Mouse (Mus musculus) retina, adult 2 months (tissue): ENCODE measurements around the gene Xpo4.
A peak's percentile ranks its signal among the peaks of the same experiment; 100 is the strongest.

ENCODE experiments used
- DNase-seq: peaks from one replicate; pipeline ENCODE4 v3.0.0-alpha.2; 2012; ENCODE audit warnings: low read depth, low spot score

The Xpo4 gene

DNA sequence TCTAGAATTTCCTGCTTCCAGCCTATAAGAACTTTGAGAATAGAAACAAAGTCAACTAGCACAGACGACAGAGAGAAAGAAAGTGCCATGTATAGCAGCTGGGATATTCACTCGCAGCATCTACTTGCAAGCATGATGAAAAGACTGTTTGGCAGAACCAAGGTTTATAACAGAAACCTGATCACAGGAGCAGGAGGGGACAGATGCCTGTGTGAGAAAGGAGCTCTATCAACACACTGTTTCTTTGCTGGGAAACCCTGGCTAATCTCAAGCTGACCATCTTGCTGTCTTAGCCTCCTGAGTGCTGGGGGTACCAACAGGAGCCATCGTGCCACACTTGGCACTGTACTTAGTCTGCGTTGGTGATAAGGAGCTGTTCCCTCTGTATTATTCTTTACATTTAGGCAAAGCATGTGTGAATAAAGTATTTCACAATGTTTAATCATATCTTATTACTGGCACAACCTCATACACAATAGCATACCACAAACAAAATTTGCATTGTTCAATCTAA, 55.4 kb downstream of the Xpo4 start:
- no peak for DNase-seq

DNA sequence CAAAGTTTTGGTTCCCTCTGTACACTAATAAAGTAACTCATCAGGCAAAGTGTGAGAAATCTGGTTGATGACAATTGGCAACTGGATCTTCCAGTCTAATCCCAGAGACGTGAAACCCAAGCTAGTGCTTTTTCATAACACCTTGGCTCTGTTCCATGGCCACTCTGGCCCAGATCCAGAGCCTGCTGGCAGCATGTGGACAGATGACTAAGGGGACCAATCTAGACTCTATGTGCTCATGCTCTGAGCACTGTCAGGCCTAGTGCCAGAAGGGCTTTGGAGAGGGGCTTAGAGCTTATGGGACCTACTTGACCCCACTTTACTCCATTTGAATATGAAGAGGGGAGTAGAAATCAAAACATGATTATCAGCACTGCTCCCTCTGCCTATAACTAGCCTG, 57.7 kb downstream of the Xpo4 start:
- DNase-seq = peak; percentile 62

DNA sequence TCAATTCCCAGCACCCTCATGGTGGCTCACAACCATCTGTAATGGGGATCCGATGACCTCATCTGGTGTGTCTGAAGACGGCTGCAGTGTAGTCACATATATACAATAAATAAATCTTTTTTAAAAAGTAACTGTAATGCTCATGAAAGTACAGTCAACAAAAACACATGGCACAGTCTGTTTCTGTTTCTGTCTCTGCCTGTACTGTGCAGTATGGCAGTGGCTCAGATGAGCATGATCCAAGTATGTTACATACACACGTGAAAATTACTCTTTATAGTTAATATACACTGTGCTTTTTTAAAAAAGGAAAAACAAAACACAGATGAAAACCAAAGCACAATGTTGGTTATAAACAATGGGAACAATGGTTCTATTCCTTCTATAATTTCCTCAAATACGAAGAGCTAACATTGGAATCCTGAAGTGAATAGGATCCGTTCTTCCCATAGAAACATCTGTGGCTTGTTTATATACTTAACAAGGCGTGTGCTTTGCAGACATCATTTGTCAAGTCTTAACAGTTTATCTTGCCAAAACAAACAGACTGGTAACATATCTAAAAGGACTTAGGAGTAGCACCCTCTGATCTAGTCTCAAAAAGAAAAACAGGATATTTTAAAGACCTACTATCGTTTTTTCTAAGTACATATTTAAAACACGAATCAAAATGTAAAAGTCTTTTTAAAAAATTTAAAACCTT, 58.4 kb downstream of the Xpo4 start:
- no peak for DNase-seq

GRCm38 (mm10) chr14:57593279-57593678, 72.0 kb downstream of the Xpo4 start:
- no peak for DNase-seq

- no peak for DNase-seq
These were observed 73.4 kb downstream of the Xpo4 start for GRCm38 (mm10) chr14:57591830-57592229.

DNA sequence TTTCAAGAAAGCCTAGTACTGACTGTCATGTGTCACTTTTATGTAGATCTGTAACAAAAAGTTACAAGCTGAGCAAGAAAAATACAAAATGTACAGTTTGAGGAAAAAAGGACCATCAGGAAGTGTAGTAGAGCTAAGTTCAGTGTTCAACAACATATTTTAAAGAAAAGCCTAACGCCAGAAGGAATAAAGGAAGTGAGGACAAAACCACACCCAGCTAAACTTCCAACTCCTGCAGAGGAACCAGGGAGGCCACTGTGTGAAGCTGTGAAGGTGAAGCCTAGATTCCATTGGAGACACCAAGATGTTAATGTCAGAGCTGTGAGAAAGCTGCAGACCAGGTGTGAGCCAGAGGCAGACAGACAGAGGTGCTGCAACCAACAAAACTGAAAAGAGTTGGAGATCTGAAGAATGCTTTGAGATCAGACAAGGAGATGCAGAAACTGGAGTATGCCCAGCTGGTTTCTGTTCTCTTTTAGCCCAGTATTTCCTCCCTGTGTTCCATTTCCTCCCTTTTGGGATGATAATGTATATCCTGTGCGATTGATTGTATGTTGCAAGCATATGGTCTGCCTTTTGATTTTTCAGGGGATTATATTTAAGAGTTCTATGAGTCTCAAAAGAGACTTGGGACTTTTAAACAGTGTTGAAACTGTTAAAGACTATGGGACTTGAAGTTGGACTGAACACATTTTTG, 88.7 kb downstream of the Xpo4 start:
- no peak for DNase-seq

GRCm38 (mm10) chr14:57574792-57575587, 90.2 kb downstream of the Xpo4 start:
- DNase-seq = no peak

DNA sequence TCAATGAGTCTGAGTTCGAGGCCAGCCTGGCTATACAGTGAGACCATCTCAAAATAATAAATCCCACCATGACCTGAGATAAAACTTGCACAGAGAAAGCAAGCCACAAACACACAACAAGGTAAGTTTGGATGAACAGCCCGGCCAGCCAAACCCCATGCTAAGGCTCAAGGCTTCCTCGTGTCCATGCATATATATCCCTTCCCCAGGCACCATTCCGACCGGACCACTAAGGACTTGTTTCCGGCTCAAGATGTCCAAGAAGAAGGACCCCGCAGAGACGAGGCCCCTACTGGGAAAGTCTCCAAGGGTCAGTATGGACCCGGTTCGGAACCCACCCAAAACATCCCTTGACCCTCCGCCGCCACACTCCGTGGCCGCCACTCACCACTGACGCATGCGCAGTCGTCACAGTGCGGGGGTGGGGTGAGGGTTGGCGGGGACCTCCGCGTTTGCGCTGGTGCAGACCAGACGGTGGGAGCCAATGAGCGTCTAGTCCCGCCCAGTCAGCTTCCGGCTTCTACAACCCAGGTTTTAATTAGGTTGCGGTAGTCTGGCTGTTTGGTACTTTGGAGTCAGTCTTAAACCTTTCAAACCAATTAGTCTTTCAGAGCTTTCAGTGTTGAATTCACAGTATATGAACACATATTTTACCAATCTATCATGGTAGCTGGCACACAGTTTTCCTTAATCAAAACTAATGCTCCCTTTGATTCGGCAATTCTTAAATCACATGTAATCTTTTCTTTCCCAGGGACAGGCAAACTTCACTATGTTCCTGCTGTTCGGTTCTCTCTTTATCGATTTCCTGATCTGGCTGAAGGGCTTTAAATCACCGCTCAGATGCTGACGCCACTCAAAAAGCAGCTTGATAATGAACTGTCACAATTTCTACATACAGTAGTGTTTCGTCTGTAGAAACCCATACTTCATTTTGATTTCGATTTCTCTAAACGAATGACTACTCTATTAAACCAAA, 93.8 kb downstream of the Xpo4 start, which contains the start of gene Eef1akmt1:
Gene Eef1akmt1 (minus strand): TSS at position 458 of the 979 bp plus-strand sequence.
- peak; percentile 86 for DNase-seq

DNA sequence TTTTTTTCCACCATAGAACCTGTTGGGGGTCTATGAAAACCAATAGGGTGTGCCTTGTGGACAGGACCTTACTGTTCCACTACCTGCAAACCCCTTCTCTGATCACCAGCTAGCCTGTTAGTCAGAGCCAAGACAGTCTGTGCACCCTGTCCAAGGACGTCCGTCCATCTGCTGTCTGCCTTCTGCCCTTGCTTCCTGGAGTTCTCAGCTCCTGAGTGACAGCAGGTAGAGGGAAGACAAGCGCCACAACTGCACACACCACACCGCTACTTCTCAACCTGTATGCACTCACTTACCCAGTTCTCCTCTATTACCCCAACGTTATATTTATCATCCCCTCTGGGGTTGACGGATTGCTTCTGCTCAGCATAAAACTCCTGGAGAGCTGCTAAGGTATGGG, 99.6 kb downstream of the Xpo4 start:
- no peak for DNase-seq

- no peak for DNase-seq
These were observed 108.3 kb downstream of the Xpo4 start for GRCm38 (mm10) chr14:57556922-57557321.

DNA sequence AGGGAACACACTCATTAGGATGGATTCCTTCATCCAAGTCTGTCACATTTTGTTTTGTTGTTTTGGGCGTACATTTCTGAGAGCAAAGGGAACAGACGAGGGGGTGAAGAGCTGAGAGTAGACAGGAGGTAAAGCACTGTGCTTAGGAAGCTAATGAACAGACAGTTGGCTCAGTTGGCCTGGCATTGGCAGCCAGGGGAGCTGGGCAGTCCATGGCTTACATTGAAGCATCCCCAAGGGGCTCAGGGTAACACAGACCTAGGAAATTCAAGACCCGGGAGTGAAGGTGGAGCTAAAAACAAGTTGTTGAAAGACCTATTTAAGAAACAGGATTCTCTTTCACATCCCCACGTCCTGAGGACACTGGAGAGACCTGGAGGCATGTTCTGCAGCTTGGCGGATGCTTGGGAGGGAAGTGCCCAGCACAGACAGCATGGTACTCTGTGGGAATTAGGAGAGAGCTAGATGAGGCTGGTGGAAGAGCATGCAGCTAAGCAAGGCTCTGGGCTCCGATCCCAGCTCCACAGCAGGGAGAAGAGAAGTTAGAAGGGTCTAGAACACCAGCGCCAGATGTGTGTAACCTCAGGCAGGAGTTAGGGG, 109.7 kb downstream of the Xpo4 start:
- DNase-seq = no peak

- DNase-seq = no peak
These were observed 110.8 kb downstream of the Xpo4 start for GRCm38 (mm10) chr14:57554434-57554833.

DNA sequence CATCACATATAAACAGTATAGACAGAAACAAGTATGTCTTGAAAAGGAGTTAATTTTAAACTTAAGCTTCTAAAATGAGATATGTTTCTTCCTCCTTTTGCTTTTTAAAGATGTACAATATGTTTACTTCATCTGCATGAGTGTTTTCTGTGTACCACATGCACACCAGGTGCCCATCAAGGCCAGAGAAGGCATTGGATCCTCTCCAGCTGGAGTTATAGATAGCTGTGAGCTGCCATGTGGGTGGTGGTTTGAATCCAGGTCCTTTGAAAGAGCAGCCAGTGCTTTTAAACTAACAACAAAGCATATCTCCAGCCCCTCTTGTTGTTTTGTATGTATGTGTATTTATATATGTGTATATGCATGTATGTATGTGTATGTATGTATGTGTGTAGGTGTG, 112.3 kb downstream of the Xpo4 start:
- DNase-seq = no peak

GRCm38 (mm10) chr14:57547062-57547461, 118.2 kb downstream of the Xpo4 start:
- DNase-seq = no peak

DNA sequence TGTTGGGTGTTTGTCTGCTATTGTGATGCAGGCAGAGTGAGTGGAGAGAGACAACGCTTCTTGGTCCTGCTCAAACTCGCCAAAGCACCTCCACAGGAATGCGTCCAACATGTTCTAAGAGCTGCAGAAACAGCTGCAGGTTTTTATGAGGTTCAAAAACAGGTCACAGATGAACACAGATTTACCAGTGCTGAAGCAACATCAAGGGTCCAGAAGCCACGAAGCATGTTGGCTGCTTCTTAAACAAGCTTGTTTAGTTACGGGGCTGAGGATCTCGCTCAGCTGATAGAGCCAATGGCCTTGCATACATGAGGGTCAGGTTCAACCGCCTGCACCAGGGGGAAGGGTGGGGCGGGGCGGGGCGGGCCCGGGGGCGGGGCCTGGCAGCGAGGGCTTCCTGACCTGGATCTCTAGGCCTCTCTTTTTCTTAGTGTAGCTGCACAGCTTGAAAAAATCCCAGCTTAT, 118.6 kb downstream of the Xpo4 start:
- DNase-seq = no peak

DNA sequence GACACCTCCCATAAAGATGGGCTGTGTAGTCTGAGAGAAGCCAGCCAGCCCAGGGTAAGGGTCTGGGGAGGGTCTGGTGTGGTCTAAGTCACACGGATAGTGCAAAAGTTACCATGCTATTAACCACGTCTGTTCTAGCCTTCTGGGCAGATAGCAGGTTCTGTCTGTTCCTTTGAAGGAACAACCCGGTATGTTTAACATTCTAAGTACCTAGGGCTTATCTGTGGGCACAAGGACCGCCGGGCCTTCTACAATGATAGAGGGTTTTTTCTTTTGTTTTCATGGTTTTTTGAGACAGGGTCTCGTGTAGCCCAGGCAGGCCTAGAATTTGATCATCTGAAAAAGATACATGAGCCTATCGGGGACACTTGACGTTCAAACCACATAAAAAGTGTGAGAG, 119.1 kb downstream of the Xpo4 start:
- DNase-seq = no peak

DNA sequence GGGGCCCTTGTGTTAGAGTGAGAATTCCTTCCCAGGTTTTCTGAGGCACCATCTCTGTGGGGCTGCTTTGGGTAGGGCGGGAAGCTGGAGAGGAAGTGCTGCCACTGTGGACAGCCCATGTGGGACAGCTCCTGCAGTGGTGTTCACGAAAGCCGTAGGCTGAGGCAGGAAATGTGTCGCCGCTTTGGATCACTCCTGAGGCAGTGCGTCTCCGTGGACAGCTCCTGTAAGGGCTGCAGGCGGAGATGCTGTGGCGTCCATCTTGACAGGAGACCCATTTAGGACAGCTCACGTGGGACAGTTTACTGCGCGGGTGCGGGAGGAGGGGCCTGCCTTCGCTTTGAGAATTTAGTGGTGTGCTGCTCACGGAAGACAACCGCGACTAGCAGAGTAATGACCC, 119.7 kb downstream of the Xpo4 start:
- DNase-seq = no peak

DNA sequence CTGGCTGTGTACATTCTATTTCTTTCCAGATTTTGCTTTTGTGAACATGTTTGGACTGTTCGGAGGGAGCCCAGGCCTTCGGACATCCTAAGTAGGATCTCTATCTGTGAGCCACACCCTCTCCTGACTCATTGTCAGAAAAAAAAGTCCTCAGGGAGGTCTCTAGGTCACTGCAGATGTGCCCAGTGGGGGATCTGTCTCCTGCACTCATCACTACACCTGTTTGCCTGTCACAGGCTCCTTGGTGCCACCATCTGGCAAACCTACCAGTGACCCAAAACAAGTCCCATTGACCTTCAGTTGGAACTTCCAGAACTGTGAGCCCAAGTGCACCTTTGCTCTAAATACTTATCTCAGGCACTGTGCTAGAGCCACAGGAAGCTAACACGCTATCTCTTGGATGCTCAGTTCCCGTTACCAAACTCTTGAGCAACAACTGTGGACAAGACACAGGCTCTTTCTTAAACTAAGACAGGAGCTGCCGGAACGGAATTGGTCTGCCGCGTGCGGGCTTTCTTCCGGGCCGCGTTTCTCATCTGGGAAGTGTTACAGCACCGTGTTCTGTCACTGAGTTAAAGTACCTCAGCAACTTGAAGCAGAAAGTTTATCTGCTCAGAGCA, 121.7 kb downstream of the Xpo4 start:
- DNase-seq = no peak

DNA sequence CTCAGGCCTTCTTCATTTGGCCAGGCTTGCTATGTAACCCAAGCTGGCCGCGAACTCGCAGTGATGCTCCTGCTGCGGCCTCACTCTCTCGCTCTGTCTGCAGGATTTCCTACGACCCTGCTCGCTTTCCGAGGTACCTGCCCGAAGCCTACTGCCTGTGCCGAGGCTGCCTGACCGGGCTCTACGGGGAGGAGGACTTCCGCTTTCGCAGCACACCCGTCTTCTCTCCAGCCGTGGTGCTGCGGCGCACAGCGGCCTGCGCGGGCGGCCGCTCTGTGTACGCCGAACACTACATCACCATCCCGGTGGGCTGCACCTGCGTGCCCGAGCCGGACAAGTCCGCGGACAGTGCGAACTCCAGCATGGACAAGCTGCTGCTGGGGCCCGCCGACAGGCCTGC, 123.0 kb downstream of the Xpo4 start:
- DNase-seq = no peak

DNA sequence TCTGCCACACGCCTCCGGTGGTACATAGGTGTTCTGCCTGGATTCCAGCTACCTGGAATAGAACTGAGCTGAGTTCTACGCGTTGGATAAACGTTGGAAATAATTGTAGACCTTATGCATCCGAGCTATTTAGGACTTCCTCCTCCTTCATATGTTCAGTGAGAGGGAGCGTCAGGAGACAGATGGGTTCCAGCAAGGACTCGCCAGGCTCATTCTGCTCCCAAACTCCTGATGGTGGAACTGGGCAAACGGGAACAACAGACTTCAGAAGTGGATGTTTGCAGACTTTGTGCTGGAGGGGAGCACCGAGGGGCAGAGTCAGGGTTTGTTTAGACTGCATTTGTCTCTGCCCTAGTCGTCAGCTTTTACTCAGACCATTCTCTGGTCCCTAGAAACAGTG, 124.5 kb downstream of the Xpo4 start:
- no peak for DNase-seq
